8 mouse cellular contexts compared by ENCODE assay signal in genomic region chr2:105674875-105675729, GRCm38 (mm10). TPM values are rescaled to one million over a fixed set of nuclear protein-coding genes. Genes with fewer than 3 reads are reported as not detected.
A peak's percentile ranks its signal among the peaks of the same experiment; 100 is the strongest.
DNase-seq lines count a peak whose midpoint lies in the region; ATAC-seq and TF ChIP-seq lines count a peak whose summit lies in the region.

No protein-coding gene starts in this region.

- H3K9ac ChIP-seq in CH12.LX (ENCODE audit: insufficient read depth, low read depth): no peak overlapping the region
- H3K9ac ChIP-seq in embryonic facial prominence, embryonic 12.5 days: 0 out of 2 replicates have a peak overlapping the region, but pooled peaks have one; percentile 24
- 0 out of 2 replicates have a peak overlapping the region, but pooled peaks have one; percentile 2 for H3K9ac ChIP-seq in heart, embryonic 16.5 days (ENCODE audit: low read length)
- H3K9ac ChIP-seq in liver, embryonic 16.5 days (ENCODE audit: low read depth, low read length): no peak overlapping the region
- H3K9ac ChIP-seq in neural tube, embryonic 15.5 days (replicated peaks): no peak overlapping the region; the same call in 1 of the 2 replicates

- peak overlapping the region; percentile 92; the same call in 1 of the 2 replicates for H3K4me2 ChIP-seq in CH12.LX (ENCODE audit: insufficient read depth, low read depth, poor library complexity, severe bottlenecking)
- peak overlapping the region; percentile 43 for H3K4me2 ChIP-seq in embryonic facial prominence, embryonic 12.5 days (replicated peaks)
- H3K4me2 ChIP-seq in heart, embryonic 16.5 days (ENCODE audit: low read depth, low read length): peak overlapping the region; percentile 70
- H3K4me2 ChIP-seq in liver, embryonic 16.5 days (ENCODE audit: low read depth, low read length): peak overlapping the region; percentile 60
- peak overlapping the region; percentile 64 for H3K4me2 ChIP-seq in neural tube, embryonic 15.5 days

- dilution Hi-C loops in CH12.LX (cut with MboI; ENCODE audit: extremely low pct_ligation_motif_present, extremely low pct_unique_long_range_greater_than_20kb, low sequenced_read_pairs): no loop called here

- ATAC-seq in embryonic facial prominence, embryonic 12.5 days (ENCODE audit: insufficient number of reproducible peaks, insufficient read depth, low FRiP score, low TSS enrichment): peak; percentile 74
- ATAC-seq in heart, embryonic 16.5 days (replicated peaks; ENCODE audit: extremely low read depth, insufficient read depth, low FRiP score): peak; percentile 46
- peak; percentile 75 for ATAC-seq in liver, embryonic 16.5 days (ENCODE audit: low read depth)
- ATAC-seq in neural tube, embryonic 15.5 days (ENCODE audit: low FRiP score): peak; percentile 84

- no peak overlapping the region for H3K27ac ChIP-seq in CH12.LX (ENCODE audit: insufficient read depth, low read depth)
- peak overlapping the region; percentile 41; the same call in 1 of the 2 replicates for H3K27ac ChIP-seq in embryonic facial prominence, embryonic 12.5 days
- H3K27ac ChIP-seq in heart, embryonic 16.5 days (ENCODE audit: low read length): no peak overlapping the region
- peak overlapping the region; percentile 88 for H3K27ac ChIP-seq in layer of hippocampus, adult 2 months
- no peak overlapping the region for H3K27ac ChIP-seq in liver, embryonic 16.5 days (ENCODE audit: low read length)
- H3K27ac ChIP-seq in neural tube, embryonic 15.5 days (replicated peaks): peak overlapping the region; percentile 52

- in situ Hi-C loops in CH12.LX (cut with MboI; ENCODE audit: low pct_ligation_motif_present, low pct_unique_long_range_greater_than_20kb, low sequenced_read_pairs): no loop called here

- TF ChIP-seq CTCF in CH12.LX (conservative IDR thresholded peaks at IDR 0.05 in 1 of 2, IDR thresholded peaks at IDR 0.05 in 1 of 2; ENCODE audit: low read depth in 2 of 2, low read length in 2 of 2): no peak
- no peak for TF ChIP-seq CTCF in layer of hippocampus, adult 2 months (conservative IDR thresholded peaks at IDR 0.05)

- no peaks in the 10 kb centered on the region for H3K79me2 ChIP-seq in CH12.LX (replicated peaks; ENCODE audit: control insufficient read depth, extremely low read depth, insufficient read depth, poor library complexity, severe bottlenecking)

- peak; percentile 21 for DNase-seq in CH12.LX (ENCODE audit: extremely low read depth)
- DNase-seq in adrenal gland, postnatal 14 days: peak; percentile 61
- DNase-seq in layer of hippocampus, adult 2 months (ENCODE audit: low spot score in 2 of 2): peak; percentile 82 to 87
- DNase-seq in urinary bladder, postnatal 36 days (ENCODE audit: low spot score in 2 of 2): no peak

- TF ChIP-seq POLR2A in CH12.LX (IDR thresholded peaks at IDR 0.05; ENCODE audit: low read depth, low read length): no peak

- WGBS in embryonic facial prominence, embryonic 12.5 days: under 1% methylated on average over 49 of the region's 49 CpGs
- WGBS in heart, embryonic 16.5 days: 2% methylated on average over 49 of the region's 49 CpGs
- WGBS in liver, embryonic 16.5 days (ENCODE audit: insufficient replicate concordance): under 1% methylated on average over 49 of the region's 49 CpGs
- under 1% methylated on average over 49 of the region's 49 CpGs for WGBS in neural tube, embryonic 15.5 days

- TF ChIP-seq EP300 in CH12.LX (IDR thresholded peaks at IDR 0.05; ENCODE audit: low read length): no peak

- no peak for TF ChIP-seq RAD21 in CH12.LX (IDR thresholded peaks at IDR 0.05; ENCODE audit: low read depth, low read length)

- H3K9me3 ChIP-seq in CH12.LX (replicated peaks; ENCODE audit: low read length): peaks cover 10% of the 10 kb centered on the region
- no peaks in the 10 kb centered on the region for H3K9me3 ChIP-seq in embryonic facial prominence, embryonic 12.5 days
- H3K9me3 ChIP-seq in heart, embryonic 16.5 days (replicated peaks; ENCODE audit: control insufficient read depth, low read length): no peaks in the 10 kb centered on the region
- no peaks in the 10 kb centered on the region for H3K9me3 ChIP-seq in liver, embryonic 16.5 days (replicated peaks; ENCODE audit: control insufficient read depth, low read length)
- H3K9me3 ChIP-seq in neural tube, embryonic 15.5 days (replicated peaks): no peaks in the 10 kb centered on the region

- peaks cover 81% of the 10 kb centered on the region for H3K27me3 ChIP-seq in CH12.LX (replicated peaks)
- peaks cover 88% of the 10 kb centered on the region for H3K27me3 ChIP-seq in embryonic facial prominence, embryonic 12.5 days
- H3K27me3 ChIP-seq in heart, embryonic 16.5 days (ENCODE audit: control insufficient read depth, insufficient read depth, low read length): peaks cover 94% of the 10 kb centered on the region
- peaks cover 98% of the 10 kb centered on the region for H3K27me3 ChIP-seq in liver, embryonic 16.5 days (ENCODE audit: control insufficient read depth, insufficient read depth, low read depth, low read length)
- peaks cover 77% of the 10 kb centered on the region for H3K27me3 ChIP-seq in neural tube, embryonic 15.5 days (replicated peaks)

- peaks cover 2 to 10% of the 10 kb centered on the region in 2 experiments; a peak in 2 of 4 replicates for H3K4me1 ChIP-seq in CH12.LX (ENCODE audit: control insufficient read depth in 1 of 2, insufficient read depth in 2 of 2)
- peaks cover 15% of the 10 kb centered on the region; the same call in 1 of the 2 replicates for H3K4me1 ChIP-seq in embryonic facial prominence, embryonic 12.5 days
- peaks cover 26% of the 10 kb centered on the region for H3K4me1 ChIP-seq in heart, embryonic 16.5 days (ENCODE audit: control insufficient read depth, insufficient read depth, low read length)
- H3K4me1 ChIP-seq in liver, embryonic 16.5 days (ENCODE audit: control insufficient read depth, low read depth, low read length): peaks cover 10% of the 10 kb centered on the region
- peaks cover 31% of the 10 kb centered on the region for H3K4me1 ChIP-seq in neural tube, embryonic 15.5 days

- H3K36me3 ChIP-seq in CH12.LX (replicated peaks in 1 of 2; ENCODE audit: control insufficient read depth in 1 of 2, insufficient read depth in 1 of 2, low read length in 1 of 2): no peaks in the 10 kb centered on the region
- H3K36me3 ChIP-seq in embryonic facial prominence, embryonic 12.5 days: no peaks in the 10 kb centered on the region
- no peaks in the 10 kb centered on the region for H3K36me3 ChIP-seq in heart, embryonic 16.5 days (ENCODE audit: control insufficient read depth, insufficient read depth)
- H3K36me3 ChIP-seq in liver, embryonic 16.5 days (ENCODE audit: control insufficient read depth, insufficient read depth): no peaks in the 10 kb centered on the region
- H3K36me3 ChIP-seq in neural tube, embryonic 15.5 days: no peaks in the 10 kb centered on the region

- H3K4me3 ChIP-seq in CH12.LX (replicated peaks in 1 of 3; ENCODE audit: low read depth in 2 of 3, low read length in 2 of 3, poor library complexity in 1 of 3): no peak overlapping the region
- H3K4me3 ChIP-seq in embryonic facial prominence, embryonic 12.5 days: peak overlapping the region; percentile 38
- peak overlapping the region; percentile 47 for H3K4me3 ChIP-seq in heart, embryonic 16.5 days (ENCODE audit: low read length)
- peak overlapping the region; percentile 52 for H3K4me3 ChIP-seq in layer of hippocampus, adult 2 months
- peak overlapping the region; percentile 44 for H3K4me3 ChIP-seq in liver, embryonic 16.5 days (ENCODE audit: low read depth, low read length)
- H3K4me3 ChIP-seq in neural tube, embryonic 15.5 days (replicated peaks): peak overlapping the region; percentile 38

TF ChIP-seq in CH12.LX, 34 proteins besides CTCF, POLR2A, EP300 and RAD21:
- no peak for TF ChIP-seq MYC (IDR thresholded peaks at IDR 0.05; ENCODE audit: low read depth, low read length)
- no peak for TF ChIP-seq ZC3H11A (IDR thresholded peaks at IDR 0.05; ENCODE audit: low read depth, low read length)
- TF ChIP-seq ZNF384 (IDR thresholded peaks at IDR 0.05; ENCODE audit: low read depth, low read length): no peak
- TF ChIP-seq USF2 (conservative IDR thresholded peaks at IDR 0.05; ENCODE audit: low read depth, low read length): no peak
- TF ChIP-seq KAT2A (IDR thresholded peaks at IDR 0.05; ENCODE audit: insufficient replicate concordance, low read length): no peak
- TF ChIP-seq MAZ (IDR thresholded peaks at IDR 0.05; ENCODE audit: low read depth, low read length): no peak
- TF ChIP-seq BHLHE40 (IDR thresholded peaks at IDR 0.05; ENCODE audit: low read depth, low read length): no peak
- no peak for TF ChIP-seq PAX5 (IDR thresholded peaks at IDR 0.05; ENCODE audit: low read length)
- TF ChIP-seq UBTF (IDR thresholded peaks at IDR 0.05; ENCODE audit: low read depth, low read length): no peak
- no peak for TF ChIP-seq E2F4 (IDR thresholded peaks at IDR 0.05; ENCODE audit: insufficient replicate concordance, low read depth, low read length)
- TF ChIP-seq SIN3A (IDR thresholded peaks at IDR 0.05; ENCODE audit: low read length): no peak
- no peak for TF ChIP-seq TCF12 (IDR thresholded peaks at IDR 0.05; ENCODE audit: low read depth, low read length)
- TF ChIP-seq ZKSCAN1 (IDR thresholded peaks at IDR 0.05; ENCODE audit: borderline replicate concordance, low read depth, low read length): no peak
- no peak for TF ChIP-seq POLR2AphosphoS2 (IDR thresholded peaks at IDR 0.05; ENCODE audit: low read depth, low read length)
- TF ChIP-seq SMC3 (IDR thresholded peaks at IDR 0.05; ENCODE audit: low read depth, low read length): no peak
- TF ChIP-seq USF1 (IDR thresholded peaks at IDR 0.05; ENCODE audit: low read depth, low read length): no peak
- TF ChIP-seq ETS1 (conservative IDR thresholded peaks at IDR 0.05; ENCODE audit: low read depth, low read length): no peak
- TF ChIP-seq HCFC1 (IDR thresholded peaks at IDR 0.05; ENCODE audit: low read depth, low read length): no peak
- TF ChIP-seq JUND (conservative IDR thresholded peaks at IDR 0.05; ENCODE audit: low read depth, low read length): no peak
TF ChIP-seq in CH12.LX: peak in this region for 0.

RNA-seq across cellular contexts. Expression of gene Pax6, which starts 6.4 kb away (rescaled TPM):
- 0.30 and 0.34 TPM in 2 replicates for total RNA-seq in CH12.LX (2012; rRNA removed)
- total RNA-seq in CH12.LX (2014; rRNA removed): not detected in 2 replicates
- 0.17 TPM in 1 of 2 replicates, not detected in the other for polyA plus RNA-seq in CH12.LX (2012; ENCODE audit: insufficient read length, low read depth)
- total RNA-seq in adrenal gland, postnatal 14 days (2021): 0.83 TPM in 1 of 2 replicates, not detected in the other
- 13.7 and 20.8 TPM in 2 replicates for polyA plus RNA-seq in embryonic facial prominence, embryonic 12.5 days (2016; fragmentation: Nextera tagmentation; extraction: Ambion mirVana)
- polyA plus RNA-seq in heart, embryonic 16.5 days (2015; fragmentation: Nextera tagmentation; extraction: Ambion mirVana): not detected in 2 replicates
- total RNA-seq in layer of hippocampus, adult 2 months (2021): 10 to 100 TPM; 10.5 to 13.5 TPM
- polyA plus RNA-seq in liver, embryonic 16.5 days (2015; fragmentation: Nextera tagmentation; extraction: Ambion mirVana): 0.04 and 0.08 TPM in 2 replicates
- 9.4 and 11.4 TPM in 2 replicates for polyA plus RNA-seq in neural tube, embryonic 15.5 days (2015; fragmentation: Nextera tagmentation; extraction: Ambion mirVana)

Comparison
In these comparisons a context has a peak if more than half of its experiments do, and no peak if none do; other contexts are left out.
1. DNase-seq: peak in CH12.LX (single experiment), adrenal gland, postnatal 14 days (single experiment) and layer of hippocampus, adult 2 months (2 of 2); none in urinary bladder, postnatal 36 days (0 of 2).
2. H3K27ac ChIP-seq: peak in embryonic facial prominence, embryonic 12.5 days (single experiment), layer of hippocampus, adult 2 months (single experiment) and neural tube, embryonic 15.5 days (single experiment); none in CH12.LX (single experiment), heart, embryonic 16.5 days (single experiment) and liver, embryonic 16.5 days (single experiment).
3. H3K4me3 ChIP-seq: peak in embryonic facial prominence, embryonic 12.5 days (single experiment), heart, embryonic 16.5 days (single experiment), layer of hippocampus, adult 2 months (single experiment), liver, embryonic 16.5 days (single experiment) and neural tube, embryonic 15.5 days (single experiment); none in CH12.LX (0 of 3).
4. H3K9ac ChIP-seq: peak in embryonic facial prominence, embryonic 12.5 days (single experiment) and heart, embryonic 16.5 days (single experiment); none in CH12.LX (single experiment), liver, embryonic 16.5 days (single experiment) and neural tube, embryonic 15.5 days (single experiment).
5. Peak in every context shown above with its lines, with median percentiles within 50 percentile points of each other: H3K4me2 ChIP-seq and ATAC-seq.